28 mouse cellular contexts compared by ENCODE assay signal in genomic region chr12:117379103-117379850, GRCm38 (mm10).
A peak's percentile ranks its signal among the peaks of the same experiment; 100 is the strongest.
DNase-seq lines count a peak whose midpoint lies in the region; ATAC-seq and TF ChIP-seq lines count a peak whose summit lies in the region.
"Had no signal": no experiment of that assay in that cellular context is flagged by ENCODE, and none has a peak within 500 bp of the region (broad histone marks: within the 10 kb centered on the region; RNA-seq: fewer than 3 reads in every experiment).

No protein-coding gene starts in this region.

- ATAC-seq in forebrain, postnatal 0 days: peak; percentile 42; the same call in 1 of the 2 replicates
- ATAC-seq in midbrain, embryonic 11.5 days (ENCODE audit: low FRiP score): no peak
- no peak for ATAC-seq in midbrain, embryonic 15.5 days (replicated peaks)
- ATAC-seq in hematopoietic stem cell, adult 5-6 weeks (replicated peaks in 1 of 2; ENCODE audit: insufficient read depth in 1 of 2, low FRiP score in 2 of 2, low TSS enrichment in 1 of 2, low read depth in 1 of 2, poor library complexity in 2 of 2, severe bottlenecking in 2 of 2): peak; percentile 65 to 74
- ATAC-seq: CD4-positive, CD25-positive, alpha-beta regulatory T cell, adult 4 months; intestine, postnatal 0 days; midbrain, embryonic 16.5 days had no signal

- H3K9me3 ChIP-seq in forebrain, postnatal 0 days (ENCODE audit: low read length): no peaks in the 10 kb centered on the region
- H3K9me3 ChIP-seq in forebrain, embryonic 10.5 days: no peaks in the 10 kb centered on the region; the same call in 1 of the 2 replicates
- H3K9me3 ChIP-seq in midbrain, embryonic 11.5 days (ENCODE audit: control insufficient read depth, low read length): no peaks in the 10 kb centered on the region
- no peaks in the 10 kb centered on the region for H3K9me3 ChIP-seq in midbrain, embryonic 15.5 days
- H3K9me3 ChIP-seq in embryonic facial prominence, embryonic 10.5 days: no peaks in the 10 kb centered on the region
- H3K9me3 ChIP-seq: heart, embryonic 12.5 days; neural tube, embryonic 13.5 days had no signal

- no peak overlapping the region for H3K4me2 ChIP-seq in forebrain, postnatal 0 days (ENCODE audit: low read depth)
- no peak overlapping the region for H3K4me2 ChIP-seq in midbrain, embryonic 11.5 days
- H3K4me2 ChIP-seq in midbrain, embryonic 15.5 days: no peak overlapping the region
- H3K4me2 ChIP-seq: hindbrain, embryonic 14.5 days; liver, embryonic 11.5 days; neural tube, embryonic 13.5 days had no signal

- H3K36me3 ChIP-seq in forebrain, postnatal 0 days (ENCODE audit: insufficient read depth): no peaks in the 10 kb centered on the region
- no peaks in the 10 kb centered on the region for H3K36me3 ChIP-seq in forebrain, embryonic 10.5 days (replicated peaks)
- no peaks in the 10 kb centered on the region for H3K36me3 ChIP-seq in midbrain, embryonic 11.5 days (ENCODE audit: control insufficient read depth, insufficient read depth, low read length)
- H3K36me3 ChIP-seq in midbrain, embryonic 15.5 days (replicated peaks): no peaks in the 10 kb centered on the region
- H3K36me3 ChIP-seq in splenic B cell, adult 2 months (ENCODE audit: control insufficient read depth, insufficient read depth, low read length, poor library complexity, severe bottlenecking): no peaks in the 10 kb centered on the region
- no peaks in the 10 kb centered on the region for H3K36me3 ChIP-seq in embryonic facial prominence, embryonic 10.5 days (replicated peaks)
- H3K36me3 ChIP-seq: heart, embryonic 12.5 days; neural tube, embryonic 13.5 days had no signal

- TF ChIP-seq CTCF in forebrain, postnatal 0 days (IDR thresholded peaks at IDR 0.05; ENCODE audit: low read depth): no peak

- H3K4me1 ChIP-seq in forebrain, postnatal 0 days (ENCODE audit: insufficient read depth): no peaks in the 10 kb centered on the region
- peaks cover 10% of the 10 kb centered on the region for H3K4me1 ChIP-seq in forebrain, embryonic 10.5 days
- no peaks in the 10 kb centered on the region for H3K4me1 ChIP-seq in midbrain, embryonic 11.5 days (ENCODE audit: control insufficient read depth, insufficient read depth, low read length)
- H3K4me1 ChIP-seq in midbrain, embryonic 15.5 days: no peaks in the 10 kb centered on the region
- no peaks in the 10 kb centered on the region; the same call in 1 of the 2 replicates for H3K4me1 ChIP-seq in embryonic facial prominence, embryonic 10.5 days
- H3K4me1 ChIP-seq: neural tube, embryonic 13.5 days had no signal

- no peak overlapping the region for H3K9ac ChIP-seq in forebrain, postnatal 0 days
- no peak overlapping the region for H3K9ac ChIP-seq in midbrain, embryonic 11.5 days (ENCODE audit: low read length)
- H3K9ac ChIP-seq in midbrain, embryonic 15.5 days: no peak overlapping the region
- H3K9ac ChIP-seq: heart, embryonic 12.5 days; hindbrain, embryonic 14.5 days; neural tube, embryonic 13.5 days had no signal

- no peak overlapping the region for H3K4me3 ChIP-seq in forebrain, postnatal 0 days (ENCODE audit: low read depth, low read length)
- no peak overlapping the region for H3K4me3 ChIP-seq in forebrain, embryonic 10.5 days
- no peak overlapping the region for H3K4me3 ChIP-seq in midbrain, embryonic 11.5 days (ENCODE audit: low read depth, low read length)
- no peak overlapping the region for H3K4me3 ChIP-seq in midbrain, embryonic 15.5 days
- H3K4me3 ChIP-seq in embryonic facial prominence, embryonic 10.5 days: no peak overlapping the region
- H3K4me3 ChIP-seq: heart, adult 2 months; heart, embryonic 12.5 days; neural tube, embryonic 13.5 days had no signal

- peak; percentile 36 for DNase-seq in forebrain, postnatal 0 days
- DNase-seq in forebrain, embryonic 10.5 days (ENCODE audit: extremely low spot score, low spot score): no peak
- DNase-seq in midbrain, embryonic 11.5 days (ENCODE audit: low spot score, missing footprints): peak; percentile 44
- DNase-seq in splenic B cell, adult 2 months (ENCODE audit: low read depth, low spot score): peak; percentile 27
- no peak for DNase-seq in embryonic facial prominence, embryonic 10.5 days (ENCODE audit: low spot score)
- DNase-seq in gastrocnemius, postnatal 36 days: no peak
- DNase-seq: adrenal gland, adult 2 months; adrenal gland, postnatal 36 days; cerebellum, adult 2 months; cerebellum, postnatal 14 days; gastrocnemius, postnatal 25 days; heart, adult 2 months; heart, postnatal 4 days; layer of hippocampus, postnatal 36 days; lung, postnatal 4 days; right cerebral cortex, postnatal 25 days; thymus, adult 18-20 months had no signal

- H3K27ac ChIP-seq in forebrain, postnatal 0 days (ENCODE audit: low read depth, low read length): no peak overlapping the region
- no peak overlapping the region for H3K27ac ChIP-seq in forebrain, embryonic 10.5 days
- H3K27ac ChIP-seq in midbrain, embryonic 11.5 days (ENCODE audit: low read depth, low read length): no peak overlapping the region
- H3K27ac ChIP-seq in midbrain, embryonic 15.5 days: no peak overlapping the region
- no peak overlapping the region for H3K27ac ChIP-seq in embryonic facial prominence, embryonic 10.5 days (replicated peaks)
- H3K27ac ChIP-seq: heart, adult 2 months; hindbrain, embryonic 14.5 days; kidney, postnatal 0 days; neural tube, embryonic 13.5 days; stomach, postnatal 0 days had no signal

- 71% methylated on average over 16 of the region's 16 CpGs for WGBS in forebrain, postnatal 0 days
- 88% methylated on average over 16 of the region's 16 CpGs for WGBS in forebrain, embryonic 10.5 days
- 92% methylated on average over 16 of the region's 16 CpGs for WGBS in midbrain, embryonic 11.5 days
- WGBS in midbrain, embryonic 15.5 days: 83% methylated on average over 16 of the region's 16 CpGs
- 89% methylated on average over 16 of the region's 16 CpGs for WGBS in embryonic facial prominence, embryonic 10.5 days

- H3K27me3 ChIP-seq in forebrain, postnatal 0 days (ENCODE audit: insufficient read depth, low read length): peaks cover 5% of the 10 kb centered on the region; the same call in 1 of the 2 replicates
- H3K27me3 ChIP-seq in forebrain, embryonic 10.5 days (ENCODE audit: poor library complexity, severe bottlenecking): peaks cover 8% of the 10 kb centered on the region; the same call in 1 of the 2 replicates
- no peaks in the 10 kb centered on the region for H3K27me3 ChIP-seq in midbrain, embryonic 11.5 days (ENCODE audit: control insufficient read depth, insufficient read depth, low read length)
- no peaks in the 10 kb centered on the region for H3K27me3 ChIP-seq in midbrain, embryonic 15.5 days (replicated peaks)
- no peaks in the 10 kb centered on the region for H3K27me3 ChIP-seq in splenic B cell, adult 2 months (ENCODE audit: control insufficient read depth, insufficient read depth, low read length, poor library complexity, severe bottlenecking)
- H3K27me3 ChIP-seq in embryonic facial prominence, embryonic 10.5 days (replicated peaks; ENCODE audit: low read depth, poor library complexity, severe bottlenecking): no peaks in the 10 kb centered on the region
- H3K27me3 ChIP-seq: heart, embryonic 12.5 days; neural tube, embryonic 13.5 days had no signal

- intact Hi-C loops in gastrocnemius, postnatal 36 days (cut with DNase I): no loop called here

Comparison
In these comparisons a context has a peak if more than half of its experiments do, and no peak if none do; other contexts are left out.
1. DNase-seq: peak in forebrain, postnatal 0 days (single experiment), midbrain, embryonic 11.5 days (single experiment) and splenic B cell, adult 2 months (single experiment); none in forebrain, embryonic 10.5 days (single experiment), embryonic facial prominence, embryonic 10.5 days (single experiment) and gastrocnemius, postnatal 36 days (0 of 2).
2. ATAC-seq: peak in forebrain, postnatal 0 days (single experiment) and hematopoietic stem cell, adult 5-6 weeks (2 of 2); none in midbrain, embryonic 11.5 days (single experiment) and midbrain, embryonic 15.5 days (single experiment).